ENCODE assay signal across 8 mouse cellular contexts in the genomic region with DNA sequence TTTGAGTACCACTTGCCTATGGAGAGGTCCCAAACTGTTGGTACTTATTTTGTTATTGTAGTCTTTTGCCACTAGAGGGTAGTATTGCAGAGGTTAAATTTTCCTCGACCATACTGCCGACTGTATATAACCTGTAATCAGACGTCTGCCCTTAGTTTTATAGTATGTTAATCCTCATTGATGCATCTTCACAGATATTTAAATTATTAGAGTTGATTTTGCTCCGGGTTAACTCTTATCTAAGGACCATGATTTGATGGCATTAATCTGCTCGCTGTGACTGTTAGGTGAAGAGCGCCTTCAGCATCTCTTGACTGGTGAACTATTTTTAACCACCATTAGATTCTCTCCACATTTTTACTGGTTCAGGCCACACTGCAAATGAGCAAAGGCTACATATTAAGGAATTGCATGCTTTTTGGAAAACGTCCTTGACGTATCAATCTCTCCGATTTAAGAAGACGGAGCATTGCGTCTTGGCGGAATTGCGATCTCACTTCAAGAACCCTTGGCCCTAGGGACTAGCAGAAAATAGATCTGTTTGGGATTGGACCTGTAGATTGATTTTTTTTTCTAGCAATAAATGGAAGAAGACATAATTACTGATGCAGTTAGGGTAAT. TPM values are rescaled to one million over a fixed set of nuclear protein-coding genes. Genes with fewer than 3 reads are reported as not detected.
DNase-seq lines count a peak whose midpoint lies in the region; ATAC-seq and TF ChIP-seq lines count a peak whose summit lies in the region.
"Had no signal": no experiment of that assay in that cellular context is flagged by ENCODE, and none has a peak within 500 bp of the region (broad histone marks: within the 10 kb centered on the region; RNA-seq: fewer than 3 reads in every experiment).

No protein-coding gene starts in this region.

- peak overlapping the region; percentile 74 for H3K4me2 ChIP-seq in heart, postnatal 0 days (ENCODE audit: low read depth, low read length)
- peak overlapping the region; percentile 76 for H3K4me2 ChIP-seq in lung, postnatal 0 days (replicated peaks; ENCODE audit: low read depth, low read length)

- peak; percentile 60 for ATAC-seq in CD4-positive, CD25-positive, alpha-beta regulatory T cell, adult 4 months
- ATAC-seq in heart, postnatal 0 days (ENCODE audit: insufficient read depth, low read depth), result no peak
- no peak for ATAC-seq in lung, postnatal 0 days

- H3K4me3 ChIP-seq in heart, postnatal 0 days (ENCODE audit: low read depth, low read length), result peak overlapping the region; percentile 73
- peak overlapping the region; percentile 79 for H3K4me3 ChIP-seq in lung, postnatal 0 days (ENCODE audit: low read depth, low read length)

- peak overlapping the region; percentile 90 for H3K9ac ChIP-seq in heart, postnatal 0 days (replicated peaks; ENCODE audit: low read depth, low read length)
- peak overlapping the region; percentile 50 for H3K9ac ChIP-seq in lung, postnatal 0 days (replicated peaks; ENCODE audit: low read depth)

- peaks cover 14% of the 10 kb centered on the region; the same call in 1 of the 2 replicates for H3K4me1 ChIP-seq in heart, postnatal 0 days (ENCODE audit: control insufficient read depth, insufficient read depth)
- peaks cover 4% of the 10 kb centered on the region; the same call in 1 of the 2 replicates for H3K4me1 ChIP-seq in lung, postnatal 0 days (ENCODE audit: insufficient read depth, low read depth, low read length)

- peak; percentile 72 for DNase-seq in 3T3-L1 (ENCODE audit: low read depth, low spot score)
- peak; percentile 88 for DNase-seq in embryo, embryonic 10.5 days (ENCODE audit: low spot score)
- peak; percentile 73 for DNase-seq in heart, postnatal 0 days (ENCODE audit: low spot score)
- DNase-seq in lung, postnatal 0 days (ENCODE audit: low spot score), result peak; percentile 90
- peak; percentile 71 for DNase-seq in retina, postnatal 7 days (ENCODE audit: low read depth, low spot score)
- DNase-seq in gastrocnemius, postnatal 10 days, result no peak

- 5% methylated on average over 13 of the region's 13 CpGs for WGBS in heart, postnatal 0 days
- 7% methylated on average over 13 of the region's 13 CpGs for WGBS in lung, postnatal 0 days

- H3K9me3 ChIP-seq in heart, postnatal 0 days (replicated peaks; ENCODE audit: control insufficient read depth, low read length), result no peaks in the 10 kb centered on the region
- no peaks in the 10 kb centered on the region for H3K9me3 ChIP-seq in lung, postnatal 0 days (ENCODE audit: low read length)

- TF ChIP-seq EP300 in heart, postnatal 0 days (IDR thresholded peaks at IDR 0.05; ENCODE audit: low read depth), result no peak
- TF ChIP-seq EP300 in lung, postnatal 0 days (IDR thresholded peaks at IDR 0.05), result no peak

- H3K27ac ChIP-seq in heart, postnatal 0 days (ENCODE audit: low read depth), result peak overlapping the region; percentile 99
- H3K27ac ChIP-seq in lung, postnatal 0 days (ENCODE audit: low read length), result peak overlapping the region; percentile 99; the same call in 1 of the 2 replicates

- no peaks in the 10 kb centered on the region for H3K27me3 ChIP-seq in heart, postnatal 0 days (ENCODE audit: control insufficient read depth, insufficient read depth, low read length)
- H3K27me3 ChIP-seq in lung, postnatal 0 days (replicated peaks; ENCODE audit: insufficient read depth, low read length), result no peaks in the 10 kb centered on the region

- peak; percentile 59 for TF ChIP-seq CTCF in heart, postnatal 0 days (IDR thresholded peaks at IDR 0.05; ENCODE audit: low read depth)
- peak; percentile 75 for TF ChIP-seq CTCF in lung, postnatal 0 days (IDR thresholded peaks at IDR 0.05)

- H3K36me3 ChIP-seq in heart, postnatal 0 days (replicated peaks; ENCODE audit: control insufficient read depth, insufficient read depth, low read length), result peaks cover 20% of the 10 kb centered on the region
- H3K36me3 ChIP-seq in lung, postnatal 0 days (ENCODE audit: insufficient read depth, low read length), result 0 out of 2 replicates have a peak, but pooled peaks cover 4% of the 10 kb centered on the region

RNA-seq across cellular contexts. Expression of gene Serp2, which starts 53.3 kb away (rescaled TPM):
- 1 to 10 TPM; 1.3 to 2.1 TPM for polyA plus RNA-seq in CD4-positive, CD25-positive, alpha-beta regulatory T cell, adult 4 months (2017; shearing (Covaris generic))
- total RNA-seq in heart, postnatal 0 days (2014; rRNA removed; ENCODE audit: low replicate concordance), result 0.54 and 7.2 TPM in 2 replicates
- polyA plus RNA-seq in heart, postnatal 0 days (2015; fragmentation: Nextera tagmentation; extraction: Ambion mirVana), result 2.3 and 3.1 TPM in 2 replicates
- polyA plus RNA-seq in lung, postnatal 0 days (2015; fragmentation: Nextera tagmentation; extraction: Ambion mirVana), result 4.1 and 5.1 TPM in 2 replicates
- 1 to 10 TPM; 1.8 to 2.4 TPM for total RNA-seq in gastrocnemius, postnatal 10 days (2021)
- total RNA-seq: hematopoietic stem cell, adult 5-6 weeks had no signal
